28 mouse cellular contexts compared by ENCODE assay signal in genomic region chr7:56919499-56919898, GRCm38 (mm10).
A peak's percentile ranks its signal among the peaks of the same experiment; 100 is the strongest.
DNase-seq lines count a peak whose midpoint lies in the region; ATAC-seq and TF ChIP-seq lines count a peak whose summit lies in the region.
"Had no signal": no experiment of that assay in that cellular context is flagged by ENCODE, and none has a peak within 500 bp of the region (broad histone marks: within the 10 kb centered on the region; RNA-seq: fewer than 3 reads in every experiment).

No protein-coding gene starts in this region.

- no peak overlapping the region for H3K27ac ChIP-seq in hindbrain, embryonic 14.5 days
- no peak overlapping the region for H3K27ac ChIP-seq in hindbrain, embryonic 10.5 days
- H3K27ac ChIP-seq in midbrain, embryonic 11.5 days (ENCODE audit: low read depth, low read length), result no peak overlapping the region
- no peak overlapping the region for H3K27ac ChIP-seq in midbrain, embryonic 10.5 days (replicated peaks)
- H3K27ac ChIP-seq: embryonic facial prominence, embryonic 15.5 days; heart, embryonic 10.5 days; hindbrain, embryonic 15.5 days; layer of hippocampus, adult 2 months; left cerebral cortex, adult 2 months; liver, embryonic 12.5 days; stomach, embryonic 15.5 days had no signal

- H3K4me3 ChIP-seq in hindbrain, embryonic 14.5 days (replicated peaks; ENCODE audit: low read length), result no peak overlapping the region
- H3K4me3 ChIP-seq in hindbrain, embryonic 10.5 days, result no peak overlapping the region
- no peak overlapping the region for H3K4me3 ChIP-seq in midbrain, embryonic 11.5 days (ENCODE audit: low read depth, low read length)
- no peak overlapping the region for H3K4me3 ChIP-seq in midbrain, embryonic 10.5 days
- H3K4me3 ChIP-seq: embryonic facial prominence, embryonic 15.5 days; heart, embryonic 10.5 days; hindbrain, embryonic 15.5 days; layer of hippocampus, adult 2 months; left cerebral cortex, adult 2 months; liver, embryonic 12.5 days; stomach, embryonic 15.5 days had no signal

- H3K9ac ChIP-seq in hindbrain, embryonic 14.5 days, result no peak overlapping the region
- H3K9ac ChIP-seq in midbrain, embryonic 11.5 days (ENCODE audit: low read length), result no peak overlapping the region
- H3K9ac ChIP-seq: embryonic facial prominence, embryonic 15.5 days; hindbrain, embryonic 15.5 days; liver, embryonic 12.5 days; liver, postnatal 0 days; stomach, embryonic 15.5 days had no signal

- H3K36me3 ChIP-seq in hindbrain, embryonic 14.5 days (replicated peaks; ENCODE audit: control insufficient read depth, insufficient read depth), result no peaks in the 10 kb centered on the region
- no peaks in the 10 kb centered on the region for H3K36me3 ChIP-seq in hindbrain, embryonic 10.5 days
- no peaks in the 10 kb centered on the region for H3K36me3 ChIP-seq in midbrain, embryonic 11.5 days (ENCODE audit: control insufficient read depth, insufficient read depth, low read length)
- H3K36me3 ChIP-seq in midbrain, embryonic 10.5 days, result no peaks in the 10 kb centered on the region
- H3K36me3 ChIP-seq: embryonic facial prominence, embryonic 15.5 days; heart, embryonic 10.5 days; hindbrain, embryonic 15.5 days; liver, embryonic 12.5 days; stomach, embryonic 15.5 days had no signal

- no peak for DNase-seq in hindbrain, embryonic 14.5 days (ENCODE audit: low spot score)
- no peak for DNase-seq in hindbrain, embryonic 10.5 days (ENCODE audit: low spot score)
- DNase-seq in midbrain, embryonic 11.5 days (ENCODE audit: low spot score, missing footprints), result no peak
- no peak for DNase-seq in midbrain, embryonic 10.5 days (ENCODE audit: low spot score)
- peak; percentile 12 for DNase-seq in brain, embryonic 14.5 days (ENCODE audit: low read depth)
- DNase-seq in retina, embryonic 14.5 days (ENCODE audit: low spot score), result peak; percentile 64
- DNase-seq in gastrocnemius, postnatal 14 days, result no peak
- DNase-seq: adrenal gland, adult 8-10 months; B cell, adult 2 months; cerebellum, adult 8-10 months; embryo, embryonic 11 days; gastrocnemius, postnatal 25 days; heart, adult 11 months; heart, postnatal 36 days; kidney, adult 18-20 months; kidney, postnatal 25 days; liver, postnatal 0 days; lung, postnatal 36 days; right cerebral cortex, postnatal 25 days; thymus, postnatal 14 days had no signal

- no peaks in the 10 kb centered on the region for H3K27me3 ChIP-seq in hindbrain, embryonic 14.5 days (ENCODE audit: control insufficient read depth, insufficient read depth, low read length)
- H3K27me3 ChIP-seq in hindbrain, embryonic 10.5 days (ENCODE audit: insufficient read depth, poor library complexity, severe bottlenecking), result no peaks in the 10 kb centered on the region
- no peaks in the 10 kb centered on the region for H3K27me3 ChIP-seq in midbrain, embryonic 11.5 days (ENCODE audit: control insufficient read depth, insufficient read depth, low read length)
- H3K27me3 ChIP-seq in midbrain, embryonic 10.5 days (ENCODE audit: low read depth, poor library complexity, severe bottlenecking), result no peaks in the 10 kb centered on the region
- H3K27me3 ChIP-seq: embryonic facial prominence, embryonic 15.5 days; hindbrain, embryonic 15.5 days; liver, embryonic 12.5 days; stomach, embryonic 15.5 days had no signal

- no peaks in the 10 kb centered on the region for H3K9me3 ChIP-seq in hindbrain, embryonic 14.5 days (ENCODE audit: control insufficient read depth, low read length)
- no peaks in the 10 kb centered on the region for H3K9me3 ChIP-seq in hindbrain, embryonic 10.5 days
- no peaks in the 10 kb centered on the region for H3K9me3 ChIP-seq in midbrain, embryonic 11.5 days (ENCODE audit: control insufficient read depth, low read length)
- no peaks in the 10 kb centered on the region for H3K9me3 ChIP-seq in midbrain, embryonic 10.5 days (replicated peaks)
- H3K9me3 ChIP-seq: embryonic facial prominence, embryonic 15.5 days; hindbrain, embryonic 15.5 days; stomach, embryonic 15.5 days had no signal

- TF ChIP-seq CTCF in brain, embryonic 14.5 days (IDR thresholded peaks at IDR 0.05; ENCODE audit: borderline replicate concordance, extremely low read depth, insufficient read depth, insufficient read length), result no peak

- no peaks in the 10 kb centered on the region for H3K4me1 ChIP-seq in hindbrain, embryonic 14.5 days (replicated peaks; ENCODE audit: control insufficient read depth, insufficient read depth, low read length)
- no peaks in the 10 kb centered on the region for H3K4me1 ChIP-seq in hindbrain, embryonic 10.5 days (replicated peaks)
- no peaks in the 10 kb centered on the region for H3K4me1 ChIP-seq in midbrain, embryonic 11.5 days (ENCODE audit: control insufficient read depth, insufficient read depth, low read length)
- no peaks in the 10 kb centered on the region for H3K4me1 ChIP-seq in midbrain, embryonic 10.5 days
- H3K4me1 ChIP-seq: embryonic facial prominence, embryonic 15.5 days; heart, embryonic 10.5 days; hindbrain, embryonic 15.5 days; liver, embryonic 12.5 days; stomach, embryonic 15.5 days had no signal

- no peak overlapping the region for H3K4me2 ChIP-seq in hindbrain, embryonic 14.5 days (replicated peaks)
- H3K4me2 ChIP-seq in midbrain, embryonic 11.5 days, result no peak overlapping the region
- H3K4me2 ChIP-seq: embryonic facial prominence, embryonic 15.5 days; hindbrain, embryonic 15.5 days; liver, embryonic 12.5 days; stomach, embryonic 15.5 days had no signal

- 45% methylated on average over 1 of the region's 1 CpGs for WGBS in hindbrain, embryonic 14.5 days
- 52% methylated on average over 1 of the region's 1 CpGs for WGBS in hindbrain, embryonic 10.5 days
- 55% methylated on average over 1 of the region's 1 CpGs for WGBS in midbrain, embryonic 11.5 days
- 72% methylated on average over 1 of the region's 1 CpGs for WGBS in midbrain, embryonic 10.5 days

- 0 out of 2 replicates have a peak, but pooled peaks have one; percentile 17 for ATAC-seq in hindbrain, embryonic 14.5 days (ENCODE audit: low FRiP score)
- ATAC-seq in midbrain, embryonic 11.5 days (ENCODE audit: low FRiP score), result peak; percentile 62
- ATAC-seq: forebrain, embryonic 14.5 days; liver, embryonic 12.5 days; liver, postnatal 0 days had no signal

- intact Hi-C loops in gastrocnemius, postnatal 14 days (cut with DNase I; ENCODE audit: low total_unique reads), result no loop called here

- TF ChIP-seq POLR2A in brain, embryonic 14.5 days (IDR thresholded peaks at IDR 0.05; ENCODE audit: borderline replicate concordance, extremely low read depth, insufficient read depth, insufficient read length, poor library complexity, severe bottlenecking), result no peak

Comparison
In these comparisons a context has a peak if more than half of its experiments do, and no peak if none do; other contexts are left out.
1. DNase-seq: peak in brain, embryonic 14.5 days (single experiment) and retina, embryonic 14.5 days (single experiment); none in hindbrain, embryonic 14.5 days (single experiment), hindbrain, embryonic 10.5 days (single experiment), midbrain, embryonic 11.5 days (single experiment), midbrain, embryonic 10.5 days (single experiment) and gastrocnemius, postnatal 14 days (single experiment).